Mouse (Mus musculus) stomach, postnatal 0 days (tissue): ENCODE measurements around the gene Otx1.

Experiments used
- CTCF ChIP-seq: IDR thresholded peaks from 2 replicates; pipeline ENCODE4 v1.5.1; 2016; ENCODE audit warnings: antibody characterized with exemption, low read depth, mild to moderate bottlenecking, moderate library complexity
- EP300 ChIP-seq: optimal IDR thresholded peaks from 2 replicates; pipeline ENCODE3; 2016; ENCODE audit warnings: antibody characterized with exemption

- no peak for TF ChIP-seq EP300
- TF ChIP-seq CTCF = no peak
Measured at GRCm38 (mm10) chr11:22005281-22005870, 2.7 kb upstream of the Otx1 start.
